Mouse (Mus musculus): ENCODE data around the gene Atp6v0c.

GRCm38 (mm10) chr17:24193769-24194168, 24.3 kb upstream of the Atp6v0c start:
- TF ChIP-seq POLR2A (IDR thresholded peaks at IDR 0.05; ENCODE audit: insufficient read length, low read depth) (no peak), MYOD1 (IDR thresholded peaks at IDR 0.05; ENCODE audit: control insufficient read depth in 1 of 3, insufficient read length in 2 of 3, low read depth in 2 of 3) (no peak), CEBPB (IDR thresholded peaks at IDR 0.05; ENCODE audit: insufficient read depth, poor library complexity, severe bottlenecking) (no peak), E2F4 (IDR thresholded peaks at IDR 0.05; ENCODE audit: insufficient read depth) (no peak), MAX (IDR thresholded peaks at IDR 0.05; ENCODE audit: low read depth) (no peak), POLR2AphosphoS2 (IDR thresholded peaks at IDR 0.05; ENCODE audit: insufficient read length, low read depth) (no peak), USF1 (IDR thresholded peaks at IDR 0.05; ENCODE audit: low read depth) (no peak)

Measured in myocyte (in vitro differentiated cells).